Mouse (Mus musculus): ENCODE measurements around the gene R3hdm2.

DNA sequence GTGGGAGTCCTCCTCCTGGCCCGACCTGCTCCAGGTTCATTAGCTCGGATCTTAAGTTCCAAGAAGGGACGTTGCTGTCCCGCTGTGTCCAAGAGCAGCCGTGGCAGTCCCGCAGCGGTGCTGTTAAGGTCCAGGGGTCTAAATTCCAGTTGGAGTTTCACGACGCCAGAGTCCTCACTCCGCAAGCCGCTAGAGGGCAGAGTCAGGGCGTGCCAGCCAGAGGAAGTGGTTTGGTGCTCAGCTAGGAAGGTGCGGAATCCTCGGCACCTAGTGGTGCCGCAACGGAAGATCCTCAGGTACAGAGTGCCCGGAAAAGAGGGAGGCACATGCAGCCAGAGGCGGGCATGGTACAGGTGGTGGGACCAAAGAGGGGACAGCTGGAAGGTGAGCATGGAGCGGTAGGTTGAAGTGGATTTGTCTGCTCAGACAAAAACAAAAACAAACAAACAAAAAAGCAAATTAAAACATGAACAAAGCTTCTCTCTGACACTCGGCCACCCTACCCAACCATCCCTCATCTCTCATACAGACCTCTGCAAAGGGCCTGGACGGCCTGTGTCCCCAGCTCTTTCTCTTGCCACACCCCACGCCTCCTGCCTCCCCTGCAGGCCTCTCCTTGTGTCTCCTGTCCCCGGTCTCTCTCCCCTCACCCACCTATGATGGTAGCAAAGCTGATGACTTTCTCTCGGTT lies 29.4 kb upstream of the R3hdm2 start:
- TF ChIP-seq CTCF (conservative IDR thresholded peaks at IDR 0.05; ENCODE audit: insufficient read depth, insufficient read length, low read depth, low read length) (peak; percentile 86), POLR2A (IDR thresholded peaks at IDR 0.05; ENCODE audit: low read depth, low read length) (no peak)
